Mouse (Mus musculus): Measurements from ENCODE around the gene Ube2r2.

Gene Ube2r2

DNA sequence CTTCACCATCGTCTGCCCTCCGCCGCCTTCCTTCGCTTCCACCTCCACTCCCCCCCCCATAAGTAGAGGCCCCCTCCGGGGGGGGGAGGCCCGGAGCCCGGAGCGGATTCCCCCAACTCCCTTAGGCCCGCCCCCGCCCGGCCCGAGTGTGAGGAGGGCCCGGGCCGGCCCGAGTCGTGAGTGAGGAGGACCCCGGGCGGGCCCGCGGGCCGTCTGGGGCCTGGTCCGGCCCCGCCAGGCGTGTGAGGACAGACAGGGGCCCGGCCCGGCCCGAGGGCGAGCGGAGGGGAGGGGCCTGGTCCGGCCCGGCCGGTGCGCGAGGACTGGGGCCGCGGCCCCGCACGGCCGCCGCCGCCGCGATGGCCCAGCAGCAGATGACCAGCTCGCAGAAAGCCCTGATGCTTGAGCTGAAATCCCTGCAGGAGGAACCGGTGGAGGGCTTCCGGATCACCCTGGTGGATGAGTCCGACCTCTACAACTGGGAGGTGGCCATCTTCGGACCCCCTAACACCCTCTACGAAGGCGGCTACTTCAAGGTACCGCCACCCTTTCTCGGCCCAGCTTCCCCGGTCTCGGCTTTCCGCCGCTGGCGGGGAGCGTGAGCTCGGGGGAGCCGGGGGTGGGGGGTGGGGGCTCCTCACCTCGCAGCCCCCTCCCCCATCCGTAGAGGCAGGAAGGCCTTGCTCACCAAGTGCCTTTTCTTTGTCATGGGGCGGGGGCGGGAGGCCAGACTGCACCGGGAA lies at the start of gene Ube2r2:
TSS of gene Ube2r2 (plus strand) at position 33 of the 743 bp plus-strand sequence.
- peak; percentile 72 for DNase-seq

DNA sequence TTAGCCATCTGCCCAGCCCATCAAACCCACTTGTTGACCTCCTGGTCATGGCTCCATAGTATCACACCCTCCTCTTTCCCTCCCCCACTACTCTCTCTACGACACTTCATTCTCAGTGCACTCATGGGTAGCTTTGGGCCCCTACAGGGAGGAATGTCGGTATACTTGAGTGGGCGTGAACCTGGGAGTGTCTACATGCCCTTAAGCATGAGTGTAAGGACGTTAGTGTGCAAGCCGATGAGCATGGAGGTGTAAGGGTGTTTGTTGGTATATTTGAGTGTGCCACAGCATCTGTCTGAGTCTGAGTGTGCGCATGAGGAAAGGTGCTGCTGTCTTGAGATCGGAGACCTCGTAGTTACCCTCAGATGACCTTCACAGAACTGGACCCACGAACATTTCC lies 48.6 kb upstream of the Ube2r2 start:
- no peak for DNase-seq

DNA sequence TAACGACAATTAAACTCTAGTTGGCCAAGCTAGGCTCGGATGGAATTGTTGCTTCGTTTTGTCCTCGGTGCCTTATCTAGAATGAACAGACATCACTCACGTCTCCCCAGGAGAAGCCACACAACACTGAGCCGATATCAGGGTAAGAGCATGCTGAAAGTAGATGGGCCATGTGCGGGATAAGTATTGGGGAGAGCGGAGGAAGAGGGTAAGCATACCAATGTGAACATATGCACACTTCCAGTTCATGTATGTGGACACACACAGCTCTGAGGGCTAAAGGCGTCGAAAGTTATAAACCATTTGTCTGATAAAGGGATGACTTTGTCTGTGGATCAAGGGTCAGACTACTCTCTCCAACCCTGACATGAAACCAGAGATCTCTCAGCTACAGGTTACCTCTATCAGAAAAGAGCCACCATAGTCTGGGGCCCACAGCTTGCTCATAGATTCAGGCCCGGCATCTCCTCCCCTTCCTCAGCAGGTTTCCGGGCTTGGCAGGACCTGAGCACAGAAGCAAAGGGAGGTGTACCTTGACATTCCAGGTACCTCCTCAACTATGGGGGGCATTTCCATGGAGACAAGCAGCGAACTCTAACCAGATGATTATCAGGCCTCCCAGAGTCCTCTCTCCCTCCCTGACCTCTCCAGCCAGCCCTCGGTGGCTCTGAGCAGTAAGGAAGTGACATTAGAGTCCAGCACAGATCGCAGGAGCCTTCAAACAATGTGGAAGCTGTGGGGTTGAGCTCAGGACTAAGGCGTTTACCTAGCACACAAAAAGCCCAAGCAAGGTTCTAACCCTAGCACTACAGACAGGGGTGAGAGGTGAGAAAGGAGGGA lies 47.9 kb upstream of the Ube2r2 start:
- no peak for DNase-seq

DNA sequence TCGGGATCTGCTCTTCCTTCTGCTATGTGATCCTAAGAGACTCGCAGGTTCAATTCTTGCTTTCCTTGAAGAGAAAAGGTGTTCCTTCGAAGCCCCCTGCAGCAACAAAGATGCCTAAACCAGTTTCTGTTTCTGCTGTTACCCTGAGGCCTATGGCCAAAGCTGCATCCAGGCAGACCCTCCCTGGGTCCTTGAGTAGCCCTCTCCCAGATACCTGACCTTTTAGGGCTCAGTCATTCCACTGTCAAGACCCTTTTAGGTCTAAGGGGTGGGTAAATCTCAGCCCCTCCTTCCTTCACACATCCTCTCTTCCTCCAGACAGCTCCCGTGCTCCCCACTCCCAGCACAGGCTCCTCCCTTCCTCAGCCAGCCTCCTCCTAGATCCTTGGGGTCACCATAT lies 46.4 kb upstream of the Ube2r2 start:
- DNase-seq: no peak

DNA sequence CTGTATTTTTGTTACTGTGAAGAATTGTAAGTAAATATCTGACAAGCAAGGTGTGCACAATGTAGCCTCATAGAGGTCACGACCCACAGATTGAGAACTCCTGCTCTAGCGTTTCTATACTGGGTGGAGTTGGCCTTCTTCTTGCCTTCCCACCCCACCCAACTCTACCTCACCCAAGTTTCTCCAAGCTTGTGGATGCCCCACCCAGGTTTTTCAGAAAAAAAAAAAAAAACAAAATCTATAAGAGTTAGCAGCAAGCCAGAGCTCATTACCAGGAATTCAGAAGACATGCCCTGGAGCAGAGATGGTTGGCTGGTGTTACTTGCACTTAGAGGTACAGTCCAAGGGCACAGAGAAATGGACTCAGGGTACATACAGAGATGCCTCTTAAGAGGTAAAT lies 45.8 kb upstream of the Ube2r2 start:
- DNase-seq: no peak

DNA sequence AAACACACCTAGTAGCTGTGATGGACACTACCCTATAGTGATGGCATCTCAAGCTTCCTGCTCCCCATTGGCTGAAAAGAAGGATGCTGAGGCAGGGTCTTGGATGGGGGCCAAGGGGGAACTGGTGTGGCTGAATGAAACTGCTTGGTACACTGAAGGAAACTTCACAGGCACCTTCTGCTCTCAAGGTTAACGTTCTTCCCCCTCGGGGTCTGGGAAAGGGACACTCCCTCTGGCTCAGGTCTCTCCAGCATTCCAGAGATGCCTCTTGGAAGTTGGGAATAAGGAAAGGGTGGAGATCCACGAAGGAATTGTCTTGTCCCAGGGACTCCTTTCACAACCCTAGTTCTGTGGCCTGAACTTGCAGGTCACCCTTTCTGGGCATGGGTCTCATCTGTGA lies 44.2 kb upstream of the Ube2r2 start:
- DNase-seq: no peak

DNA sequence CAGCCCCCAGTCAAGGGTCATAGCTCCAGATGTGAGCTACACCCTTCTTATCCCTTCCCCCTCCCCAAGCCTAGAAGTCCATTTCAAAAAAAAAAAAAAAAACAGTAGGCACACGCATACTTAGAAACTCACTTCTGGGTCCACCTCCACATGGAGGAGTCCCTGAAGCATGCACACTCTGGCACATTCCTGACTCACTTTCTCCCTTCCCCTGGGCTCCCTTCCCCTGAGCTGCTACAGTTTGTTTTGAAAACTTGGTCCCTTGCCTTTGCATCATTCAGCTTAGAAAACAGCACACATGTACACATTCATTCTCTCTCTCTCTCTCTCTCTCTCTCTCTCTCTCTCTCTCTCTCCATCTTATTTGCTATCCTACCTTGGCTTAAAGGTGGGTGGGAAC lies 42.6 kb upstream of the Ube2r2 start:
- no peak for DNase-seq

DNA sequence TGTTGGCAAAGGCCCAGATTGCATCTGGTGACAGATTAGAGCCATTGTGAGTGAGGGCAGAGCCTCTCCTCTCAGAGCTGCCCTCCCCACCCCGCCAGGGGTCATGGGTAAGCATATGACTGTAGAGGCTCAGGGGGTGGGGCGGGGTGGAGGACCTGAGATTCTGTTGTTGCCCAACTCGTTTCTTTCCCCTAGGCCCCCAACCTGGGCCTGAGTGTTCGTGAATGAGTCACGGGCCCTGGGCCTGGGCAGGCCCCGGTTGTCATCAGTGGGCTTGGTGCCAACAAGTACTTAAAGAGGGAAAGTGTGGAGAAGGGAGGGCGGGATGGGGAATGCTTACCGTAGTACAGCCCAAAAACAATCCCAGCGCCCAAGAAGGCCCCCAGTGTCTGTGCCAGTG lies 41.2 kb upstream of the Ube2r2 start:
- no peak for DNase-seq

DNA sequence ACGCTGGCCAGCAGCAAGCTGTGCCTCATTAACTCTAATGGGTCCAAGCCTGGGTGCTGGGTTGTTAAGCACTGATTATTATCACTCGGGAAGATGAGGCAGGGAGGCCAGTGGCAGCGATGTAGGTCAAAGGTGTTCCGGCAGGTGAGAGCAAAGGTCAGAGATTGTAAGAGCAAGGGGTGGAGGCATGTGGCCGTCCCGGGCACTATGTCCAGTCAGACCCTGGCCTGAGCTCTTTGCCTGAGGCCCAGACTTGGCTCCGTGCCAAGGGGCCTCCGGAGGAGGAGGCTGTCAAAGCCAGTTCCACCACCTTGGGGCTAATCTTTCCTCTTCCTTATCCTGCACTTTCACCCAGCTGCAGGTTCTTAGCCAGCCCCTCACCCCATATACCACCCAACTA lies 39.4 kb upstream of the Ube2r2 start:
- DNase-seq: no peak

DNA sequence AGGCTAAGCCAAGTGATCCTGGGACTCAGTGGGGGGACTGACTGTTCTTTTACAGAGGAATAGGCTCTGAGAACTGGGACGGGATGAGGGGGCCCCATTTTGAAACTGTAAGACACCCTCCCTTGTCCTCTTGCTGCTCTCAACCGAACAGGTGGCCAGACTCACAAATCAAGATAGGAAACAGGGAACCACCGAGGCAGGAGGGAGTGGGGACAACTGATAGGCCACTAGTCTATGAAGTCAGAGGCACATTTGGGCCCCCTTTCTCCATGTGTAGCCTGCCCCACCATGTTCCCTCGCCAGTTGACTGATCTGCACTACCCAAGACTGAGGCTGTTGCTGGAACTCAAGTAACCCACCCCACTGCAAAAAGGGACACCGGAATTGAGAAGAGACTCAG lies 38.7 kb upstream of the Ube2r2 start:
- DNase-seq: no peak

DNA sequence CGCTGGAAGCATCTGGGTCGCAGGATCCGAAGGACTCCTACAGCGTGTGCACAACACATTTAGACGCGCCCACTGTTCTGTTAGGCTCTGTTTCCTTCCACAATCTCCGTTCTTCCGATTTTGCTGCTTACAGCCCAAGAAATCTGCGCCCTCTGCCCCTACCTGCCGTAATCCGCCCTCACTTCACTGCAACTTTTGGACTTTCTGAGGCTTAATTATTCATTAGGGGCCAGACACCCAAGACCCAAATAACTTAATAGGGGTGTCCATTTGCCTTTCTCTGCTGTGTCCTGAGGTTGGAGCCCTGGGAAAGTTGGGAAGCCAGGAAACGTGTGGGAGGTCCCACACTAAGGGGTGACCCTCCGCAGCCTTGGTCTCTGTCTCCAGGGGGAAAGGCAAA lies 38.2 kb upstream of the Ube2r2 start:
- no peak for DNase-seq

DNA sequence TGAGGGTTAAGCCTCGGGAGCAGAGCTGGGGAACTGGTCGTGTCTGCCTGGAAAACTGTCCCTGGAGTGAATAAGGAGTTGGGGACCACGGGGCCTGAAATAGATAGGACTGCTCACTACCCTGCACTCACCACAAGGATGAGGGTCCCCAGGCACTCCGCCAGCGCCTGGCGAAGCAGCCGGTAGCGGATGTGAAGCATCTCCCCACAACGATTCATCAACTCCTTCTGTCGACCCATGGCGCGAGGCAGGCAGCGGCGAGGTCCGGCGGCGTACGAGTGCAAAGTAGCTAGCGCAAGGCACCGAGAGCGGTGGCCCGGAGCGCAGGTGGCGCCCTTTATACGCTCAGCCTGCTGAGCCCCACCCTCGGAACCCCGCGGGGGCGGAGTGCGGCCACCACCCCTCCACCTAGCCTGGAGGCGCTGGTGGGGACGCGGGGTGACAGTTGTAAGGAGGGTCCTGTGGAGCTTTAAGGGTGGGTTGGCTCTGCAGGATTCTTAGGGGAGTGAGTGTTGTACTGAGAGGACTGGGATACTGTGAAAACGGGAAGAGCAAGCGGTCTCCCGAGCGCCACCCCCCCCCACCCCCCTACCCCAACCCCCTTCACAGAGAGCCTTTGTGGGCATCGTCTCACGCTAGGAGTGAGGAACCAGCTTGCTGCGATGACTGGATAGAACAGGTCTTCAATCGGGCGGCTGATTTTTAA lies 37.5 kb upstream of the Ube2r2 start, which contains the start of gene Aqp3:
TSS of gene Aqp3 (minus strand) at position 313 of the 706 bp plus-strand sequence.
- no peak for DNase-seq

DNA sequence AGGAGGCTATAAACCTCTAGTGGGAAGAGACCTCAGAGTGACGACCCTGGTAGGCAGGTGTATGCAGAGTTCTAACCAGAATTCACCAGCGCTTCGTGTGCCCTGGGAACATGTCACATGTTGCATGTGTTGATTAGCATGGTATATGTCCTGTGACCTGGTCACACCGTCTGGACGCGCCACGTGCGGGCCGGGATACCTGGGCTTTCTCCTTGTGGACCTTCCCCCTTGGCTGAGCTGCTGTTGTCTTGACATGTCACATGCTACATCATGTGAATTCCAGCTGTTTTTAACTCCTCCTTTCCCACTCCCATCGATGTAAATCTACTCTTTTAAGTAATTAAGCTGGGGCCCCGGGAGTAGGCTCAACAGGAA lies 37.0 kb upstream of the Ube2r2 start:
- DNase-seq: no peak

DNA sequence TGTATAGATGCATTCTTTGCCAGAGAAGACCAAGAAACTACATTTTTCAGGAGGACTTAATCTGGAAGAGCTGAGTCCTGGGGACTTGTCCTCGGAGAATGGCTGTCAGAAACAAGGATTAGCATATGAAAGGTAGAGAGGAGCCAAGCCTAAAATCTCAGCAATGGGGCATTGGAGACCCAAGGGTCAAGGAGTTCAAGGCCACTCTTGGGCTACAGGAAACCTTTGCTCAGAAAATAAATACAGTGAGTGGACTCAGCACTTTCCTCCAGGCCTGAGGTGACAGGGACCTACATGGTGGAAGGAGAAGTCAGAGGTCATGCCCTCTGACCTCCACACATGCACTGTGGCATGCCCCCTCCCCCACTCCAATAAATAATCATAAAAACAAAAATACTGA lies 34.6 kb upstream of the Ube2r2 start:
- DNase-seq: no peak

DNA sequence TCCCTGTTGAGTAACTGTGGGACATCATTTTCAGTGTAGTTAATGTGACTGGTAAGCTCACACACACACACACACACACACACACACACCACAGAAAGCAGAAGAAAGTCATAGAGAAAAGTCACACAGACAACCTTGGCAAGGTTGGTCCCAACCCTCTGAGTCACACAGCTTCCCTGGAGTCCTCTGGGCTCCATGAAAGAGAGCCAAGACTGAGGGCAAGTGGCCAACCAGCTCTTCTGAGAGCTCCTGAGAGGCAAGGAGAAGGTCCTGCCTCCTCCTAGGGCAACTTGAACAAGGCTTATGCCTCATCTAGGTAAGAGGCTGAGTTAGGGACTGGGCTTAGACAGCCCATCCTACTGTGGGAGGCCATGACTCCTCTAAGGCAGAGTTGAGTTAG lies 32.6 kb upstream of the Ube2r2 start:
- no peak for DNase-seq

DNA sequence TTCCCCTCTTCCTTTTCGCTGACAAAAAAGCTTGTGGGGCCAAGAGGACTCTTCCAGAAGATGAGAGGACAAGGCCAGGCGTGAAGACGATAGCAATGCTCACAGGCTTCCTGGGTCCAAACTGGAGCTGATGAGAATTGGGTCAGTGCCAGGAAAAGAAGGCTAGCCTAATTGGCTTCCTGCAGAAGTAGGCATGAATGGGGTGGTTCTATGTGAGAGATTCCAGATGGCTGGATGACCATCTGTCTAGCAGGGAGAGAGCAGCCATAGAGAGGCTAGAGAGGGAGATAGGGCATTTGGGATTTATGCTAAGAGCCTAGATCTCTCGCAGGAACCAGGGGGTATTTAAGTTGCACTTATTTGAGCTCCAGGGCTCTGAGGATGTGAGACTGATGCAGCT lies 28.1 kb upstream of the Ube2r2 start:
- no peak for DNase-seq

DNA sequence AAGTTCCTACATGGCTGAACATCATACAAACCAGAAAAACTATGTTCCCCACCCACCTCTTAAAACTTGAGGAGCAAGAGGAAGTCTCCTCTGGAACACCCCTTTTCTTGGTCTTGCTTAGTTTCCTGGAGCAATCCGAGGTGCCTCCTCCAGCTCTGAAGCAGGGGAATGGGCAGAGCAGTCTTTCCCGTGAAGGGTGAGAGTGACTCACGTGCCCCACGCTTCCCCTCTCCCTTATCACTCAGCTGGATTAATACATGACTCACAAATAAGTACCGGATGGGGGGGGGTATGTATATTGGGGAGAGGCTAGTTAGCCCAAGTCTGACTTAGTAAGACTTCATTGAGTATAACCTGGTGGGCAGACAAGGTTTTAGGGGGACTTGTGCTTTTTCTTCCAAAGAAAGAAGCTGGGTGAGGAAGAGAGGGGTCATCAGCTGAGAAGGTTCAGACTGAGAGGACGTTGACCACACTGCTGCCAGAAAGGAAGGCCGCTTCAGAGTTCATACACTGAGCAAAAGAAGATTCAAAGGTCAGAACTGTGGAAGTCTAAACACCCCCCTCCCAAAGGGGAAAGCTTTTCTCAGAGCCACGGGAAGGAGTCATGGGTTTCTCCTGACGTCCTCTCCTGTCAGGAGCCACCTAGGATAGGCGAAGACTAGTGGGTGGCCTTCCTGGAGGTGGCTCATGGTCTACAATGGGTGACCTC lies 26.7 kb upstream of the Ube2r2 start:
- no peak for DNase-seq

DNA sequence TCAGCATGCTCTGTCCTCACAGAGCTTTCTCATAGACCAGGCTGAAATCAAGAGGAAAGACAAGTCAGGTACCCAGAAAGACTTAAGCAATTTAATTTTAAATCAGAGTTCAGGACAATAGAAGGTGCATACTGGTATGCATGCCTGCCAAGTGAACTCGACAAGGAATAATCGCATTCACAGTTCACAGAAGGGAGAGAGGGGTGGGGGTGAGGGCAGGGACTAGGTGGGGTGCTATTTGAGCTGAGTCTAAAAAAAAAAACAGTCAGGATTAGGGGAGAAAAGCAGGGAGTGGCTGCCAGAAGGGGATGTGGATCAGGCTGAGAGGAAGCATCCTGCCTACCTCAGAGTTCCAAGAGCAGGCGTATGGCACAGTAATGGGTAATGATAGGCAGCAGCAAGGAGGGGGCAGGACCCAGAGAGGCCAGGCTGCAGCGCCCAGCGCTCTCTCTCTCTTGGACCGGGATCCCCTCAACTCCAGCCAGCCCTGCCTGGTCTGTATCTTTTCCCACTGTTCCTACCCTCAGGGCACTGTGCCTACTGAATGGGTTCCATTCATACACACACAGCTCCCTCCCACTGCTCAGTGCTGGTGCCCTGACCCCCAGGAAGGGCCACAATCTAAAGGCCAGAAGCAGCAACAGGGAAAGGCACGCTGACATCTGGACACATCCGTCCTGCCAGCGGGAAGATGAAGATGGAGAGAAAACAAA lies 21.0 kb upstream of the Ube2r2 start:
- DNase-seq: no peak

DNA sequence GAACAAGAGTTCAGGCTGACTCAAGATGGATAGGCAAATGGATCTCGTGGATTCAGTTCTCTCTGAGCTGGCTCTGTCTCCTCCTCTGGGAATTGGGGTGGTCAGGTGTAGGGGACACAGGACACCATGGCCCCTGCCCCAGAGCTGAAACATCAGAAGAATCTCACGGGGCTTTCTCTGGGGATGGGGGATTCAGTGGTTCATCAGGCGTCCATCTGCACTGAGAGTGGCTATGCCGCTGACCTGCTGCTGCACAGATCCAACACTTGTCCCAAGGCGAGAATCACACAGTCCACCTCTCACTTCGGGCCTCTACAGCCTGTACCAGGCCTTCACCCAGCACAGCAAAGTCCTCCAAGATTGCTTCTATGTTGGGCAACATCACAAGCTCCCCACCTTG lies 20.5 kb upstream of the Ube2r2 start:
- DNase-seq: no peak

DNA sequence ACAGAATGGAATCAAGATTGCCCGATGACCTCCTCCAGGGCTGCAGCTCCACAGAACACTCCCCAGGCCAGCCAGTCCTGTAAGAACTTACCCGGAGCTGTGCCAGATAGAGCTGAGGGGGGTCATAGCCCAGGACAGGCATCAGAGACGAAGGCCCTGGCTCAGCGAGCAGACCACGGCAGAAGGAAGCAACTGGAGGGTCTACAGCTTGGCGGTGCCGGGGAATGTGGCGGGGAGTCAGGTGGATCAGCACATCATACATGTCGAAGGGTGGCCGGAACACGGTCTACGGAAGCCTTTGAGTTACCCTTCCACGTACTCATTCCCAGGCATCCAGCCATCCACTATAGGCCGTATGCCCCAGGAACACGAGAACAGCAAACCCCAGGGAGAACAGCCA lies 19.8 kb upstream of the Ube2r2 start:
- no peak for DNase-seq

DNA sequence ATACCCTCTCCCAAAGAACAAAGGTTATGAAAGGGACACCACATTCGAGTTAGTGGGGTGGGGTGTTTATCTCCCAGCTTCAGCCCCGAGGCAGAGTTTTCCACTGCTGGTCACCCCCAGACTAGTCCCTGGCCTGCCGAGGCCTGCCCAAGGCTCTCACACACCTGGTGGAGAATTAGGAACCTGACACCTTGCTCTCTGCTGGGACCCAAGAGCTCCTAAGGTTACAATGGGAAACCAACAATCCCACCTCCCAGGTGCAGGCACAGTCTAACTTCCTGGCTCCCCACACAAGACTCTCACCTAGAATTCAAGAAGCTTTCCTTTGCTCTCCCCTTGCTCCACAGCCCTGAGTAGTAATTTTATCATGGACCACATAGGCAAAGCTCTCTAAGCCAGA lies 18.7 kb upstream of the Ube2r2 start:
- DNase-seq: no peak

DNA sequence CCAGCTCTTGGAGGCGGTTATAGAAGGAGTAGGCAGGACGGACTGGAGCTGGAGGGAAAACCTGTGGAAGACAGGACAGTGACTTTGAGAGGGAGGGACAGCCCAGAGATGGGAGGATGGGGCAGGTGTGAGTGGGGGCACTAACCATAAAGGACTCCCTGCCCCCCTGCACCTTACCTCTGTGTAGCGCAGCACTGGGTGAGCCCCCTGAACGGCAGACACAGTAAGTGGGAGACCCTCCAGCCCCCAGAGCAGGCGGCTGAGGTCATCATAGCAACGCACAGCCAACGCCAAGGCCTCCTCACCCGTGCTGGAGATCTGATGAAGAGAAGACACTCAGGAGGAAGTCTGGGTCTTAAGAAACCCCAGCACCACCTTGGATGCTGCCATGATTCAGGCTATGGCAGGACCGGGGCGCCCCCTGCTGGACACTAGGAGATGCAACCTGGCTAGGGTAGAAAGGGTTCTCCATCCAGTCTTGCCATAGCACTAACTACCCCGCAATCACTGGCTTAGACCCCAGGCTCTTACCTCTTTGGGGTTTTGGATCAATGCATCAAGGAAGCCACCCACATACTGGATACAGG lies 16.7 kb upstream of the Ube2r2 start:
- DNase-seq: peak; percentile 35

Data from cerebellum, adult 8-10 months (tissue).